Mouse (Mus musculus): Measurements from ENCODE around the gene Prrx1. TPM values are rescaled to one million over a fixed set of nuclear protein-coding genes. Genes with fewer than 3 reads are reported as not detected.
A peak's percentile ranks its signal among the peaks of the same experiment; 100 is the strongest.

The Prrx1 gene
- polyA plus RNA-seq, 1 experiment = 537 TPM

- Histone ChIP-seq H3K27ac (ENCODE audit: insufficient read depth, low read length) (peak overlapping the region; percentile 74), H3K4me3 (ENCODE audit: insufficient read depth, low read length) (no peak overlapping the region), H3K4me1 (ENCODE audit: control insufficient read depth, insufficient read depth, low read length) (peaks cover 3% of the 10 kb centered on the region; the same call in 1 of the 2 replicates)
- TF ChIP-seq CTCF (IDR thresholded peaks at IDR 0.05; ENCODE audit: borderline replicate concordance, insufficient read depth, low read length) (no peak), POLR2A (IDR thresholded peaks at IDR 0.05; ENCODE audit: low read depth, low read length) (no peak)
Measured at GRCm38 (mm10) chr1:163304837-163305236, 8.7 kb downstream of the Prrx1 start.

DNA sequence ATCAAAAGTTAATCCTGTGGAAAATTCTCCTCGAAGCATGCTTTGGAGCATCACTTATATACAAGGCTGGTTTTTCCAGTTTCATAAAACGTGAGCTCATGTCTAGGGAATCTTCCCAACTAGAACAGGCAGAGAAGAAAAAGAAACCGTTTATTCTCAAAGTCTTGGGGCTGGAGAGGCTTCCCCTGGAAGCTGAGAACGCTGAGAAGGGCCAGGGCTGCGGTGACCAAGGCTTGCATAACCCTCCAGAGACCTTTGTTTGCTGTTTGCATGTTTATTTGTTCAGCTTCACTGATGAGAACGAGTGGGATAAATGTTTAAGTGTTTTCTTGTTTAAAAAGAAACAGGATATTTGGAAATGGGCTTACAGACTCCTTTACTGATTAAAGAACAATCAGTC is 11.2 kb downstream of the Prrx1 start:
- Histone ChIP-seq H3K4me1 (ENCODE audit: control insufficient read depth, insufficient read depth, low read length) (peaks cover 3% of the 10 kb centered on the region; the same call in 1 of the 2 replicates), H3K4me3 (ENCODE audit: insufficient read depth, low read length) (no peak overlapping the region), H3K27ac (ENCODE audit: insufficient read depth, low read length) (peak overlapping the region; percentile 80)
- TF ChIP-seq POLR2A (IDR thresholded peaks at IDR 0.05; ENCODE audit: low read depth, low read length) = no peak
- no peak for TF ChIP-seq CTCF (IDR thresholded peaks at IDR 0.05; ENCODE audit: borderline replicate concordance, insufficient read depth, low read length)

- Histone ChIP-seq H3K4me3 (ENCODE audit: insufficient read depth, low read length) (no peak overlapping the region), H3K27ac (ENCODE audit: insufficient read depth, low read length) (peak overlapping the region; percentile 83), H3K4me1 (ENCODE audit: control insufficient read depth, insufficient read depth, low read length) (peaks cover 19% of the 10 kb centered on the region)
- TF ChIP-seq CTCF (IDR thresholded peaks at IDR 0.05; ENCODE audit: borderline replicate concordance, insufficient read depth, low read length) = no peak
- no peak for TF ChIP-seq POLR2A (IDR thresholded peaks at IDR 0.05; ENCODE audit: low read depth, low read length)
Measured at GRCm38 (mm10) chr1:163293152-163293551, 20.4 kb downstream of the Prrx1 start.

GRCm38 (mm10) chr1:163291925-163292324 is 21.6 kb downstream of the Prrx1 start:
- Histone ChIP-seq H3K4me1 (ENCODE audit: control insufficient read depth, insufficient read depth, low read length) (peaks cover 19% of the 10 kb centered on the region), H3K4me3 (ENCODE audit: insufficient read depth, low read length) (no peak overlapping the region), H3K27ac (ENCODE audit: insufficient read depth, low read length) (peak overlapping the region; percentile 96)
- no peak for TF ChIP-seq POLR2A (IDR thresholded peaks at IDR 0.05; ENCODE audit: low read depth, low read length)
- no peak for TF ChIP-seq CTCF (IDR thresholded peaks at IDR 0.05; ENCODE audit: borderline replicate concordance, insufficient read depth, low read length)

- H3K4me1 ChIP-seq (ENCODE audit: control insufficient read depth, insufficient read depth, low read length) = peaks cover 28% of the 10 kb centered on the region
Measured at GRCm38 (mm10) chr1:163289131-163289530, 24.4 kb downstream of the Prrx1 start.

GRCm38 (mm10) chr1:163285539-163285938 is 28.0 kb downstream of the Prrx1 start:
- H3K4me1 ChIP-seq (ENCODE audit: control insufficient read depth, insufficient read depth, low read length) = peaks cover 33% of the 10 kb centered on the region
- H3K4me3 ChIP-seq (ENCODE audit: insufficient read depth, low read length) = no peak overlapping the region
- H3K27ac ChIP-seq (ENCODE audit: insufficient read depth, low read length) = peak overlapping the region; percentile 86
- no peak for TF ChIP-seq POLR2A (IDR thresholded peaks at IDR 0.05; ENCODE audit: low read depth, low read length)

More at GRCm38 (mm10) chr1:163289131-163289530, 24.4 kb downstream of the Prrx1 start:
- Histone ChIP-seq H3K4me3 (ENCODE audit: insufficient read depth, low read length) (no peak overlapping the region), H3K27ac (ENCODE audit: insufficient read depth, low read length) (peak overlapping the region; percentile 96)
- no peak for TF ChIP-seq CTCF (IDR thresholded peaks at IDR 0.05; ENCODE audit: borderline replicate concordance, insufficient read depth, low read length)
- TF ChIP-seq POLR2A (IDR thresholded peaks at IDR 0.05; ENCODE audit: low read depth, low read length) = no peak

DNA sequence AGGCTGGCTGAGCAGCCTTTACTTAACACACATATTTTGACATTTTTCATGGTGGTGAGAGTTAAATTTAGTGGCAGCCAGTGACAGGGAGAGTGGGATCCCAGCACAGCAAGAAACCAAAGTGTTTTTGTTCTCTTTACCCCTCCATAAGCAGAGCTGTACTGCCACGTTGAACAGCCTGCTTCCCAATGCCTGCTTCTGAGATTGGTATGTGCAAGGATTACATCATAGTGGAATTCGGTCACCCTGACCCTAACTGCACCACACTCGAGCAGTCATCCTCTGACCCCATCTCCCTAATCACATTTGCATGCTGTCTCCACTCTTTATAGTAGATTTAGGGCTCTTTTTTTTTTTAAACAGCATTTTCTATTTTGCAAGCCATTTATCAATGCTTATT is 28.4 kb downstream of the Prrx1 start:
- H3K27ac ChIP-seq (ENCODE audit: insufficient read depth, low read length) = peak overlapping the region; percentile 86
- TF ChIP-seq CTCF (IDR thresholded peaks at IDR 0.05; ENCODE audit: borderline replicate concordance, insufficient read depth, low read length) = no peak

DNA sequence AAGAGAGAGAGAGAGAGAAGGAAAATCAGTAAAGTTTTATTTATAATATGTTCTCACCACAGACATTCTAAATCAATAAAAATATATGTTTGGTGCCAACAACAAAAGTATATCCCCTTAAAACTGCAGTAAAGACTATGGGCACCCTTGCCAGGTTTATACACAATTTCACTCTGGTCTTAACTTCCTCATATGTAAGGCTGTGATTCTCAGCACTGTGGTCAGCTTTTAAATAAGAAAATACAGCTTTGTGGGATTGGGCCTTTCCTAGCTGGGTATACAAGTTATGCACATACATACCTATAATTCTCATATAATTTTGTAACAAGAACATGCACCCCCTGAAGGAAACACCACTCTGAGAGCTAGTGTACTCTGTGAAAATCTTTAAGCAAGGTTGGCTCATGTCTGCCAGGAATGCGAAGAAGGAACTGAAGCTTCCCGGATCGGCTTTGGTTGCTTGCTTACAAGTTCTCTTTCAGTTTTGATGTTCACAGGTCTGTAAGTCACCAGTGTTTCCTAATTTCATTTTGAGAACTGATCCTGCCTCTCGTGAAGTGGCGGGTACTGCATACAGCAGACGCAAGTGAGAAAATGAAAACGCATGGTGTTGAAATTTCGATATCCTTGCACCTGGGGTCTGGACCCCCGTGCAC is 29.4 kb downstream of the Prrx1 start:
- peaks cover 31% of the 10 kb centered on the region for H3K4me1 ChIP-seq (ENCODE audit: control insufficient read depth, insufficient read depth, low read length)
- TF ChIP-seq CTCF (IDR thresholded peaks at IDR 0.05; ENCODE audit: borderline replicate concordance, insufficient read depth, low read length) (no peak), POLR2A (IDR thresholded peaks at IDR 0.05; ENCODE audit: low read depth, low read length) (no peak)
- peak overlapping the region; percentile 86 for H3K27ac ChIP-seq (ENCODE audit: insufficient read depth, low read length)
- H3K4me3 ChIP-seq (ENCODE audit: insufficient read depth, low read length) = no peak overlapping the region

More for the DNA sequence above, 28.4 kb downstream of the Prrx1 start:
- H3K4me3 ChIP-seq (ENCODE audit: insufficient read depth, low read length) = no peak overlapping the region
- peaks cover 33% of the 10 kb centered on the region for H3K4me1 ChIP-seq (ENCODE audit: control insufficient read depth, insufficient read depth, low read length)

DNA sequence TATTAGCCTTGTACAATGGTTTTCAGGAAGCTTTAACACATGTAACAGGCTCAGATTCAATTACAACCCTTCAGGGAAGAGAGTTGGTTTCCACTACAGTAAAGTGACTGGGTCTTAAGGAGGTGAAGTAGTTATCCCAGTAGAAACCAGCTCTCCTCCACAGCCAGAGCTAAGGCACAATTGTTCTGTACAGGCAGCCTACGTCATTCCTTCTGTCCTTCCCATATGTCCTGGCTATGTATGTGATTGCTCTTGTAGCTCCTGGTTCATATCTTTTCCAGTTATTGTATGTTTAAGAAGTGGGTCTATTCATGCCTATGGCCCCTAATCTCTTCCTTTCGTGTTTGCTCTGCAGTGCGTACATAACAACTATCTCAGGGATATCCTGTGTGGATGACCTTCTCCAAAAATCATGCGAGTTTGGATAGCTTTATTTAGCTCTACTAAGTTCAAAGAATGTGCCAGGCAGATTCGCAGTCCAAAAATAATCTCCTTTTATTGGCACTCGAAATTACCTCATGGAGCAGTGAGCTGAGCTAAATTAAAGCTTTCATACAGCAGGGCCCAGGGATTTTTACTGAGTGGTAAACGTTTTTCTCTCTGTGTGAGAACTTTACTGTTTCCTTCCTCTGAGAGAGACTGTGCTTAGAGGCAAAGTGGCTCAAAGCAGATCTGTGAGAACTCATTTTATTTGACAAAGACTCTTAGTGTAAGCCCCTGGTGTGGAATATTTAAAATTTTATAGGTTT is 31.9 kb downstream of the Prrx1 start:
- H3K27ac ChIP-seq (ENCODE audit: insufficient read depth, low read length) = peak overlapping the region; percentile 92
- peaks cover 31% of the 10 kb centered on the region for H3K4me1 ChIP-seq (ENCODE audit: control insufficient read depth, insufficient read depth, low read length)
- no peak overlapping the region for H3K4me3 ChIP-seq (ENCODE audit: insufficient read depth, low read length)
- TF ChIP-seq POLR2A (IDR thresholded peaks at IDR 0.05; ENCODE audit: low read depth, low read length) (no peak), CTCF (IDR thresholded peaks at IDR 0.05; ENCODE audit: borderline replicate concordance, insufficient read depth, low read length) (no peak)

- H3K4me3 ChIP-seq (ENCODE audit: insufficient read depth, low read length) = no peak overlapping the region
- peaks cover 35% of the 10 kb centered on the region for H3K4me1 ChIP-seq (ENCODE audit: control insufficient read depth, insufficient read depth, low read length)
- TF ChIP-seq POLR2A (IDR thresholded peaks at IDR 0.05; ENCODE audit: low read depth, low read length) (no peak), CTCF (IDR thresholded peaks at IDR 0.05; ENCODE audit: borderline replicate concordance, insufficient read depth, low read length) (no peak)
- H3K27ac ChIP-seq (ENCODE audit: insufficient read depth, low read length) = peak overlapping the region; percentile 77
Measured at GRCm38 (mm10) chr1:163280842-163281122, 32.7 kb downstream of the Prrx1 start.
